Mouse (Mus musculus) gastrocnemius, adult 2 months (tissue): ENCODE data around the gene Isoc2a. TPM values are rescaled to one million over a fixed set of nuclear protein-coding genes. Genes with fewer than 3 reads are reported as not detected.

Source experiments
- DNase-seq: peaks from one replicate; pipeline ENCODE4 v3.0.0; 2022
- H3K27ac ChIP-seq: fragments of 200-600 bp; 2 replicates; pipeline ENCODE4 v1.8.1; 2022; ENCODE audit warnings: mild to moderate bottlenecking
- H3K4me3 ChIP-seq: fragments of 200-600 bp; 2 replicates; pipeline ENCODE4 v1.8.1; 2022; ENCODE audit warnings: mild to moderate bottlenecking, moderate library complexity
- CTCF ChIP-seq: fragments of 200-600 bp; IDR thresholded peaks from 2 replicates; pipeline ENCODE4 v1.8.1; 2022; ENCODE audit warnings: antibody characterized with exemption, mild to moderate bottlenecking, moderate library complexity
- intact Hi-C: fragments of 180-260 bp; cut with DNase I; formaldehyde crosslinking; loops from one replicate; pipeline ENCODE4 v1.15.1; 2025
- long read RNA-seq, 2 experiments: library from polyadenylated mRNA; stranded (forward); transcript quantifications; one replicate each; pipeline ENCODE4 v2.0.0; 2021
- total RNA-seq, 2 experiments: library from RNA; stranded (reverse); gene quantifications; 2 replicates each; pipeline ENCODE4 v1.2.3; 2021

Isoc2a gene
- total RNA-seq: 10 to 100 TPM; 26.4 to 33.5 TPM
- long read RNA-seq, experiment 1, partial matches to known transcripts: 2 of 3 reads
- long read RNA-seq, experiment 1, other reads (novel, unspliced or antisense): 1 of 3 reads
- long read RNA-seq, experiment 2, partial matches to known transcripts: 1 of 5 reads
- long read RNA-seq, experiment 2, other reads (novel, unspliced or antisense): 4 of 5 reads

DNA sequence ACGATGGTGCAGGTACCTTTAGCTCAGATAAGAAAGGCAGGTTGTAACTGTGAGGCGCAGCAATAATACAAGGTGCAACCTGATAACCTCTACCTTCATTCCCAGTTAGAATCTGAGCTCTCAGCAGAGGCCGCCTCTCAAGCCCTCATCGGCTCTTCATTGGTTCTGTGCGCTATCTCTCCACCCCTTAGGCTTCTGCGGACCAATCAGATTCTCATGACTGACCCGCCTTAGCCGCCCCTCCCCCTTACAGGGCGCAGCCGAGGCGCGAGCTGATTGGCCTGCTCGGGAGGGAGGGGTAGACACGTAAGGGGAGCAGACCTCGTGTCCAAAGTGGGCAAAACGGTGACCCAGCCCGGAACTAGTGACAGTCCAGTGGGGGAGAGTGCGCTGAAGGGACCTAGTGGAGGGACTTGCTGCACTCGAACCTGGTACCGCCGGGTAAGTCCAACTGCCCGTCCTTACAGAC, at the start of gene Isoc2a:
TSS of gene Isoc2a (plus strand) at position 401 of the 469 bp plus-strand sequence.
- peak; percentile 96 for DNase-seq
- Histone ChIP-seq H3K4me3 (peak within 1 kb of the TSS; percentile 88), H3K27ac (peak within 1 kb of the TSS; percentile 98)
- TF ChIP-seq CTCF: no peak
- intact Hi-C loops: loop anchor here (2.0 kb wide), 1 partner anchor 38 kb away; the partner anchor contains the start of gene Zfp628

DNA sequence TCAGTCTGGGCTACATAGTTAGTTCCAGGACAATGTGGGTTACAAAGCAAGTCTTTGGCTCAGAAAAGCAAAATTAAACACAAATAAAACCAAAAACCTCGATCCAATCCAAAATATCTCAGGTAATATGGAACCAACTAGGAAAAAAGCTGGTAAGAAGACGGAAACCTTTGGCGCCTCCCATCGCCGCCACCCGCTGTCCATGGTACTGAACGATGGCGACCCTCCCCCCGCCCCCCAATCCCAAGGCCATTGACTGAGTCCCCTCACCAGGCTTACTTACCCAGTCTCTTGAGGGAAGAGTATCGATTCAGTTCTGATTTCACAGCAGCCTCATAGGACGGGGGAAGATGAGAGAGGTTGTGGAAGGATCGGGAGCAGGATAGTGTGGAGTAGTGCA, 46.5 kb upstream of the Isoc2a start:
- Histone ChIP-seq H3K27ac (no peak overlapping the region), H3K4me3 (no peak overlapping the region)
- TF ChIP-seq CTCF: no peak
- intact Hi-C loops: no loop called here
- no peak for DNase-seq

DNA sequence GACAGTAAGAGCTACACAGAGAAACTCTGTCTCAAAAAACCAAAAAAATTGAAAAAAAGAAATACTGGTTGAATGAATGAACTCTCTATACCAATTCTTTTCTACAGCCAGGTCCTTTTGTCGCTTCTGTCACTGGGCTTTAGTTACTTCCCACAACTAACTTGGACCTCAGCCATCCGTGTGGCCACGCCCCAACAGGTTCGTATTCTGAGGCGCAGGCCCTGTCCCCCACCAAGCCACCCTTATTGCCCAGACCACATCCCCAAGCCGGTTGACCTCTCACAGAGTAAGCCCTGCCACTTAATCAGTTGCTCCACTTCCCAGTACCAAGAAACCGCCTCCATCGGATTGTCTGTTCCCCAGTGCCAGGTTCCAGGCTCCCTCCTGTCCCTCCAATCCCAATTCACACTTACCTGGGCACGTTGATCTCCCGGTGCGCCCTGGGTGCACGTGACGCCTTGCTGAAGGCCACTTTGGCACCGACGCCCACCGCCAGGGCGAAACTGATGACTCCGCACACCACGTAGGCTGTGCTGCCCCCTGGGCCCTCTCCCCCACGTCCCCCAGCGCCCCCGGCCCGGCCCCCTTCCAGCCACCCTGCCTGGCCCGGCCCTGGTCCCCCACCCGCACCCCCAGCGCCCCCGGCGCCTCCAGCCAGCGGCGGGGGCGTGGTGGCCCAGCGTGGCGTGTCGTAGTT, 41.2 kb upstream of the Isoc2a start:
- no peak for DNase-seq
- H3K27ac ChIP-seq: no peak overlapping the region
- peak overlapping the region; percentile 71 for H3K4me3 ChIP-seq
- no peak for TF ChIP-seq CTCF
- intact Hi-C loops: no loop called here

DNA sequence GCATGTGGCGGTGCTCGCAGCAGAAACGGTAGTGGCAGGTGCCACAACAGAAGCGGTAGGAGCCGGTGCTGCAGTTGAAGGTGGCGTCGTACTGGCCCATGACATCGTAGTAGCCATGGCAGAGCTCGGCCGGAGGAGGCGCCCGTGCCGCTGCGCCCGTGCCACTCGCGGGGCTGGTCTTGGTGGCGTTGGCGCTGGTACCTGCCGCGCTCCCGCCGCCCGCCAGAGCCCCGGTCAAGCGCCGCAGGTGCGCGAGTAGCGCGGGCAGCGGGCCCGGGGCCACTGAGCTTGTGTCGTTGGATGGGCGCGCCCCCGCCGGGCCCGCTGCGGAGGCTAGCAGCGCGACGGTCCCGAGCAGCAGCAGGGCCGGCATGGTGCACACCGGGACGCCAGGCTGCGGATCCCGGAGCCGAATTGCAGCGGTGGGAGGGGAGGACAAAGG, 40.6 kb upstream of the Isoc2a start:
- Histone ChIP-seq H3K4me3 (peak overlapping the region; percentile 71), H3K27ac (no peak overlapping the region)
- TF ChIP-seq CTCF: peak; percentile 64
- intact Hi-C loops: no loop called here
- peak; percentile 75 for DNase-seq

DNA sequence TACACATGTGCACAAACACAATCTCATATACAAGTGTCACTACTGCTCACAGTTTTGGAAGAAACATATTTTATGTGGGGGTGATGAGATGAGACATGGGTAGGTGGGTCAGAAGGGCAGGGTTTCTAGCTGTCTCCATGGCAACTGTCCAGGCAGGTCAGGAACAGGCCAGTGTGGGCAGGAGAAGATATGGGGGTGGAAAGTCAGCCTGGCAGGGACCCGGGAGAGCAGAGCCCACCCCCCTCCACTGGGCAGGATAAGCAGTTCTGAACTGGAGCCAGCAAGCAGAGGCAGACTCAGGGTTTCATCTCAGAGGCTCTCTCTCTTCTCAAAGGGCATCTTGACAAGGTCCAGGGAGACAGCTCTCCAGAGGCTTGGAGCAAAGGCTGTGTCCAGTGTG, 39.3 kb upstream of the Isoc2a start:
- H3K4me3 ChIP-seq: no peak overlapping the region

DNA sequence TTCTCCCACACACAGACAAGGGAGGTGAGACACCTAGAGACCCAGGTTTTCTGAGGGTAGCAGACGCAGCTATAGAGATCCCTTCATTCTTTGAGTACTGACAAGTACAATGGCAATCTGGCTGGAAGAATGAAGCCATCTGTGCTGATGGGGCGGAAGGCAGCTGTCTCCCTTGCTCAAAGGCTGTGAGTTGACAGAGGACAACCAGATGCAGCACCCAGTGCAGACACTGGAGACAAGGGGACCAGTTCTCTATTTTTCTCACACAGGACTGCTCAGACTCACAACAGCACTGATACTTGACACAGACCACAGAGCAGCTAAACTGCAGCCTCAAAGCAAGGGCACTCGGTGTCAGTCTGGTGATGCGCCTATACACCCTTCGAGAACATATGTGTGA, 34.9 kb upstream of the Isoc2a start:
- H3K4me3 ChIP-seq: no peak overlapping the region
- DNase-seq: no peak
- TF ChIP-seq CTCF: no peak
- intact Hi-C loops: no loop called here
- H3K27ac ChIP-seq: no peak overlapping the region

More for the DNA sequence above, 39.3 kb upstream of the Isoc2a start:
- no peak overlapping the region for H3K27ac ChIP-seq
- intact Hi-C loops: no loop called here
- DNase-seq: no peak
- no peak for TF ChIP-seq CTCF

DNA sequence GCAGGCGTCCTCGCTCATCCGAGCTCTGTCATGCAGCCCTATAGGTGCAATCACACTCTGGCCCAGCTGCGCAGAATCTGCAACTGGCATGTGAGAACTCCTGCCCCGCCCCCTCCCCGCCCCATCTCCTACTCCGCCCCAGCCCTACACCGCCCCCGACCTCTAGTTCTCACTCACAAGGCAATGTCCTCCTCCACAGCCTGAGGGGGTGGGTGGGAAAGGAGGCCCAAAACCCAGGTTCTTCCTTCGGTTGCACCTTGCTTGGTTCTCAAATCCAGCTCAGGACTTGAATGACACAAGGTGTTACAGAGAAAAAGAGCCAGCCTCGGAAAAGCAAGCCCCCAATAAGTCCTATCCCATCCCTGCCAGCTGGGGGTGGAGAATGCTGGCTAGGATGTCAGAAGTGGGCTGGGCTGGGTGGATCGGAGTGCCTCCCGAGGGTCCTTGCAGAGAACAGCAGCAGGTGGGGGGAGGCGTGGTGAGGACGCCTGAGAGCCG, 34.3 kb upstream of the Isoc2a start:
- no peak for DNase-seq
- Histone ChIP-seq H3K27ac (no peak overlapping the region), H3K4me3 (peak overlapping the region; percentile 26)
- no peak for TF ChIP-seq CTCF
- intact Hi-C loops: no loop called here

DNA sequence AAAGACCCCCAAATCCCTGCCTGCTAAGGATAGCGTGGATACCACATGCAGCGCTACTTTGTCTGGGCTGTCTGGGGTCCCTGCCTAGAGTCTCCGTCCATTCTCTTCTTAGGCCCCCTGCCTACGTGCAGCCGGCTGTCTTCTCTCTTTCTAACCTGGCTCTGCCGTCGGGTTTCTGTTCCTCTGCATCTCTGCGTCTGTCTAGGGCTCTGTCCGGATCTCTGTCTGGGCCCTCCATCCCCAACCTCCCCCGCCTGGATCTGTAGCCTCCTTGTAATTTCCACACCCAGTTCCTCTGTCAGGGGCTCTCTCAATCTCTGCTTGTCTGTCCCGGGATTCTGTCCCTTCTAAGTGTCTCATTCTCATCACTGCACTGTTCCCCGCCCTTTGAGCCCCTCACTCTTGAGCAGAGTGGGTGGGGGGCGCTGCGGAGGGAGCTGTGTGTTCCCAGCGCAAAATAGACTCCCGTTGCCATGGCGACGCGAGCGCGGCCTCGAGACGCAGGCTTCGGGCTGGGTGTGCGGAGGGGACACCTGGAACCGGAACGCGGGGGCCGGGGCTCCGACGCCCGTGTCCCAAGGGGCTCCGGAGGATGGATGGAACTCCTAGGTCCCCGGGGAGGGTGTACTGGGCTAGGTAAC, 33.2 kb upstream of the Isoc2a start:
- DNase-seq: no peak
- intact Hi-C loops: no loop called here
- TF ChIP-seq CTCF: no peak
- peak overlapping the region; percentile 20 for H3K4me3 ChIP-seq
- no peak overlapping the region for H3K27ac ChIP-seq

DNA sequence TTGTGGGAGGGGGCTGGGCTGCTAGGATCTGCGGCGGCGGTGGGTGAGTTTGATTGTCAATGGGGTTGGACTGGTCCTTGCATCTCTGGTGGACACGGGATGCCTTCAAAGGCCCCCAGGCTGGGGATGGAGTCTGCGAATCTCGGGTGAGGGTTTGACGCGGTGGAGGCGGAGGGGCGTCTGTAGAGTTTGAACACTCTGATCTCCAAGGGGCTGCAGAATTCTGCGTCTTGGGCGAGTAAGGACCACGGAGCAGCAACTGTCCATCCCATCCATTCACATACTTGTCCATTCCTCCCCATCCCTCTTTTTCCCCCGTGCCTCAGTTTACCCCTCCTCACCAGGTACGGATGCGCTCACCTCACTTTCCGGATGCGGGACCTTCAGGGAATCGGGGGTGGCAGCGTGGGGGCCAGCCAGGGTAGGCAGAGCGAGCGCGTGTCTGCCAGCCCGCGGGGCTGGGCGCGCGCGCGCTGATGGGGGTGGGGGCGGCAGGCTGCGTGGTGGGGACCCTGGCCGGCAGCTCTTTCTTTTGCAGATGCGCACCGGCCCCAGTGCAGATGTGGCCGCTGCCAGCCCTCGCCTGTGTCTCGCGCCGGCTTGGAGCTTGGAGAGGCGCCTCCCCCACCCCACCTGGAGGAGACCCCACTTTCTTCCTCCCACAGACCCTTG, 32.6 kb upstream of the Isoc2a start, which contains the start of gene Shisa7:
TSS of gene Shisa7 (minus strand) at position 452 of the 672 bp plus-strand sequence.
- intact Hi-C loops: no loop called here
- no peak within 1 kb of the TSS for H3K27ac ChIP-seq
- H3K4me3 ChIP-seq: peak within 1 kb of the TSS; percentile 34
- no peak for DNase-seq
- no peak for TF ChIP-seq CTCF

DNA sequence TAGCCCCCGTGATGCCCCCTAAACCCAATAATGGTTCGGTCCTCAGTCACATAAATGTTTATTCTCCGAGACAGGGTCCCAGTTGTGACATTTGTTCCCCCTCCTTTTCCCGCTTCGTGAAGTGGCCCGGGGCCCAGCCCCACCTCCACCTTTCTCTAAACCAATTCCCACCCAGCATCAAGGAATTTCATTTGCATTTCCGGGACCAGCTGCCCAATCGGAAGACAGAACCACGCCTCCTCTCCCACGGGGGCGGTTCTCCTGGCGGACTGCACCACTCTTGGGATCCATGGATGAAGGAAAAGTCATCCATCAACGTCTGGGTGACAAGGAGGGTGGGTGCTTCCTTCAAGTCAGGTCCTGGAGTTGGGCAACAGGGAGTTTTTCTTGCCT, 32.0 kb upstream of the Isoc2a start:
- no peak overlapping the region for H3K27ac ChIP-seq
- DNase-seq: no peak
- no peak for TF ChIP-seq CTCF
- intact Hi-C loops: no loop called here
- H3K4me3 ChIP-seq: peak overlapping the region; percentile 34; the same call in 1 of the 2 replicates

DNA sequence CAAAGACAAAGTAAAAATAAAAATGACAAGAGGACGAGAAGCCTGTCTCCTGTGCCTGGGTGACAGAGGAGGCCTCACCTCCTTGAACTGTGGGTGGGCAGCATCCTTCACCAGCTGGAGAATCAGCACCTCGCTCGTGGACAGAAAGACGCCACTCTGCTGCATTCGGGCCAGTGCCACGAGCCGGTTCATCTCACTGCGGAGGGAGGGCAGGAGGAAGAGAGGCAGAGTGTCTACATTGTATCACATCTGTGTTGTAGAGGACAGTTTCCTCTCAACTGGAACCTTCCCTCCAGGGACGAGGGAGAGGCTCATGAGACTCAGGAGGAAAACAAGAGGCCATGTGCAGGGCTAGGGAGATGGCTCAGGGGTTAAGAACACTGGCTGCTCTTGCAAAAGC, 27.6 kb upstream of the Isoc2a start:
- H3K4me3 ChIP-seq: no peak overlapping the region
- no peak for TF ChIP-seq CTCF
- no peak for DNase-seq
- no peak overlapping the region for H3K27ac ChIP-seq
- intact Hi-C loops: no loop called here

DNA sequence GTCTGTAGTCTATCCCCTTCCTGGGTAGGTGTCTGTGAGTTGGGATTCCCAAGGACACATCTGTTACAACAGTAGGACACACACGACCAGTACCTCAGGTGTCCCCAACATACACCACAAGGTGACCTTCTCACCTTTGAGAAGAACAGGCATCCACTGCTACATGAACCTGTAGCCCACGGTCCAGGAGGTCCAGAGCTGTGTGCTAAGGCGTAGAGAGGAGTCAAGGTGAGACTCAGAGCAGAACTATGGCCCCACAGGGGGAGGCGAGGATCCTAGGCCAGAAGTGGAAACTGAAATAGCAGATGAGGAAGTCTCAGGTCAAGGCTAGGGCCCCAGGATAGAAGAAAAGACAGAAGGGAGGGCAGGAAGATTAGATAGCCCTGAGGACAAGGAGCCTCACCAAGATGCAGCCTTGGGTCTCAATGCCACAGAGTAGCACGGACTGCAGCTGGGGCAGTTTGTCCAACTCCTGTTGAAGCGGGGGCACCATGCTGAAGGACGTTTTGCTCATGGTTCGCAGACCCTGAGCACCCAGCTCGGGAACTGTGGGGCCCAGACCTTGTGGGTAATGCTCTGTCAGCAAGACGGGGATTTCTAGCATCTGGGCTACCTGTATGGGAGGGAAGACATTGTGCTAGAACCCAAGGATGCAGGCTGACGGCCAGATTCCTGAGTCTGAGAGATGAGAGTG, 26.2 kb upstream of the Isoc2a start:
- intact Hi-C loops: no loop called here
- Histone ChIP-seq H3K27ac (no peak overlapping the region), H3K4me3 (no peak overlapping the region)
- TF ChIP-seq CTCF: no peak
- DNase-seq: no peak
